ENCODE assay signal across 25 mouse cellular contexts in the genomic region with DNA sequence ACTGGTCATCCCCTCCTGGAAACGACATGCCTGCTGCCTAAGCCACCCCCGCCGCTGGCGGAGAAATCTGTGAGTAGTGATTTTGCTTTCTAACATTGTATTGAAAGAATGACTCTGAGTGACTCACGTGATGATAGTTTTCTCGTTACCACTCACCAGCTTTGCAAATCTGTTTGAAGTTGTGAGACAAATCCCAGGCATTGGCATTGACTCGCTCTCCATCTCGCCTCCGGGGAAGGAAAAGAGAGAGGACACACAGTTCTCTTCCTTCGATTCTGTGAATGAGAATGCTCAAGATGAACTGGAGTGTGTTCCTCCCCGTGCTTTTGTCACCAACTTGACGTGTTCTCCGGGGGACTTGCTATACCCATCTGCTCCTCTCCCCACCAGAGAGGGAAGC. TPM values are rescaled to one million over a fixed set of nuclear protein-coding genes. Genes with fewer than 3 reads are reported as not detected.
DNase-seq lines count a peak whose midpoint lies in the region; ATAC-seq lines count a peak whose summit lies in the region.
"Had no signal": no experiment of that assay in that cellular context is flagged by ENCODE, and none has a peak within 500 bp of the region (broad histone marks: within the 10 kb centered on the region; RNA-seq: fewer than 3 reads in every experiment).

No protein-coding gene starts in this region.

- no peaks in the 10 kb centered on the region for H3K36me3 ChIP-seq in heart, embryonic 12.5 days
- no peaks in the 10 kb centered on the region for H3K36me3 ChIP-seq in limb, embryonic 13.5 days
- no peaks in the 10 kb centered on the region for H3K36me3 ChIP-seq in limb, embryonic 10.5 days
- H3K36me3 ChIP-seq: embryonic facial prominence, embryonic 15.5 days; hindbrain, embryonic 10.5 days; midbrain, embryonic 15.5 days; neural tube, embryonic 13.5 days; stomach, embryonic 15.5 days had no signal

- no peak overlapping the region for H3K27ac ChIP-seq in heart, embryonic 12.5 days (ENCODE audit: poor library complexity, severe bottlenecking)
- H3K27ac ChIP-seq in limb, embryonic 13.5 days: no peak overlapping the region
- no peak overlapping the region for H3K27ac ChIP-seq in limb, embryonic 10.5 days
- H3K27ac ChIP-seq: embryonic facial prominence, embryonic 15.5 days; hindbrain, embryonic 10.5 days; hindbrain, postnatal 0 days; midbrain, embryonic 15.5 days; neural tube, embryonic 13.5 days; stomach, embryonic 15.5 days had no signal

- peak overlapping the region; percentile 15; the same call in 1 of the 2 replicates for H3K4me3 ChIP-seq in heart, embryonic 12.5 days
- no peak overlapping the region for H3K4me3 ChIP-seq in limb, embryonic 13.5 days
- no peak overlapping the region for H3K4me3 ChIP-seq in limb, embryonic 10.5 days
- H3K4me3 ChIP-seq: embryonic facial prominence, embryonic 15.5 days; hindbrain, embryonic 10.5 days; midbrain, embryonic 15.5 days; myocyte; neural tube, embryonic 13.5 days; stomach, embryonic 15.5 days had no signal

- H3K9me3 ChIP-seq in heart, embryonic 12.5 days (replicated peaks): no peaks in the 10 kb centered on the region
- H3K9me3 ChIP-seq in limb, embryonic 13.5 days: no peaks in the 10 kb centered on the region
- no peaks in the 10 kb centered on the region for H3K9me3 ChIP-seq in limb, embryonic 10.5 days (replicated peaks)
- H3K9me3 ChIP-seq: embryonic facial prominence, embryonic 15.5 days; hindbrain, embryonic 10.5 days; midbrain, embryonic 15.5 days; neural tube, embryonic 13.5 days; stomach, embryonic 15.5 days had no signal

- H3K27me3 ChIP-seq in heart, embryonic 12.5 days (replicated peaks): no peaks in the 10 kb centered on the region; the same call in 1 of the 2 replicates
- no peaks in the 10 kb centered on the region for H3K27me3 ChIP-seq in limb, embryonic 13.5 days
- no peaks in the 10 kb centered on the region for H3K27me3 ChIP-seq in limb, embryonic 10.5 days (ENCODE audit: low read depth, poor library complexity, severe bottlenecking)
- H3K27me3 ChIP-seq: embryonic facial prominence, embryonic 15.5 days; midbrain, embryonic 15.5 days; neural tube, embryonic 13.5 days; stomach, embryonic 15.5 days had no signal

- peaks cover 21% of the 10 kb centered on the region for H3K4me1 ChIP-seq in heart, embryonic 12.5 days (replicated peaks)
- H3K4me1 ChIP-seq in limb, embryonic 13.5 days: peaks cover 3% of the 10 kb centered on the region; the same call in 1 of the 2 replicates
- peaks cover 19% of the 10 kb centered on the region for H3K4me1 ChIP-seq in limb, embryonic 10.5 days
- H3K4me1 ChIP-seq: embryonic facial prominence, embryonic 15.5 days; midbrain, embryonic 15.5 days had no signal

- WGBS in heart, embryonic 12.5 days: 30% methylated on average over 13 of the region's 13 CpGs
- 64% methylated on average over 13 of the region's 13 CpGs for WGBS in limb, embryonic 13.5 days
- 64% methylated on average over 13 of the region's 13 CpGs for WGBS in limb, embryonic 10.5 days

- peak overlapping the region; percentile 31; the same call in 1 of the 2 replicates for H3K9ac ChIP-seq in heart, embryonic 12.5 days
- no peak overlapping the region for H3K9ac ChIP-seq in limb, embryonic 13.5 days
- H3K9ac ChIP-seq: embryonic facial prominence, embryonic 15.5 days; midbrain, embryonic 15.5 days; neural tube, embryonic 13.5 days; stomach, embryonic 15.5 days had no signal

- no peak for ATAC-seq in heart, embryonic 12.5 days (ENCODE audit: insufficient number of reproducible peaks, low FRiP score)
- ATAC-seq in limb, embryonic 13.5 days (ENCODE audit: low FRiP score, low read depth): no peak
- ATAC-seq: forebrain, embryonic 14.5 days; hindbrain, postnatal 0 days; intestine, embryonic 16.5 days; midbrain, embryonic 15.5 days had no signal

- H3K4me2 ChIP-seq in heart, embryonic 12.5 days: peak overlapping the region; percentile 57
- H3K4me2 ChIP-seq in limb, embryonic 13.5 days (replicated peaks): 0 out of 2 replicates have a peak overlapping the region, but pooled peaks have one; percentile 0
- H3K4me2 ChIP-seq: embryonic facial prominence, embryonic 15.5 days; midbrain, embryonic 15.5 days; neural tube, embryonic 13.5 days; stomach, embryonic 15.5 days had no signal

- peak; percentile 2 for DNase-seq in adrenal gland, postnatal 25 days
- no peak for DNase-seq in adrenal gland, postnatal 10 days
- no peak for DNase-seq in heart, adult 8-10 months (ENCODE audit: low spot score)
- peak; percentile 10 for DNase-seq in layer of hippocampus, adult 11-12 months (ENCODE audit: low spot score)
- no peak for DNase-seq in layer of hippocampus, adult 9-10 months (ENCODE audit: low spot score)
- DNase-seq in limb, embryonic 10.5 days (ENCODE audit: low spot score): no peak
- DNase-seq: adrenal gland, postnatal 14 days; cerebellum, adult 11 months; cerebellum, adult 9-11 months; kidney, adult 9 months; kidney, postnatal 14 days; left cerebral cortex, postnatal 4 days; thymus, adult 18-20 months; thymus, postnatal 36 days had no signal

RNA-seq across cellular contexts. Expression of a gene that starts 11.0 kb away (rescaled TPM):
- total RNA-seq in adrenal gland, postnatal 25 days (2021): 4.1 and 8.5 TPM in 2 replicates
- total RNA-seq in adrenal gland, postnatal 10 days (2021): 100 to 1,000 TPM in 1 of 2 experiments, 10 to 100 TPM in 1; 56.2 to 237 TPM
- 2.0 and 2.6 TPM in 2 replicates for polyA plus RNA-seq in heart, embryonic 12.5 days (2016; fragmentation: Nextera tagmentation; extraction: Ambion mirVana)
- total RNA-seq in heart, adult 8-10 months (2022): 10 to 100 TPM in 1 of 4 experiments, 1 to 10 TPM in 3; 8.2 to 15.0 (median 9.2) TPM
- 101 and 102 TPM in 2 replicates for polyA plus RNA-seq in limb, embryonic 13.5 days (2015; fragmentation: Nextera tagmentation; extraction: Ambion mirVana)
- 0.49 and 1.8 TPM in 2 replicates for polyA plus RNA-seq in limb, embryonic 10.5 days (2016; fragmentation: Nextera tagmentation; extraction: Ambion mirVana)

RNA-seq across cellular contexts. Expression of a gene that starts 57.5 kb away (rescaled TPM):
- total RNA-seq in adrenal gland, postnatal 25 days (2021): 51.8 and 52.7 TPM in 2 replicates
- 10 to 100 TPM; 44.6 to 46.8 TPM for total RNA-seq in adrenal gland, postnatal 10 days (2021)
- polyA plus RNA-seq in heart, embryonic 12.5 days (2016; fragmentation: Nextera tagmentation; extraction: Ambion mirVana): 86.4 and 90.9 TPM in 2 replicates
- total RNA-seq in heart, adult 8-10 months (2022): 10 to 100 TPM; 33.6 to 40.2 (median 35.9) TPM
- polyA plus RNA-seq in limb, embryonic 13.5 days (2015; fragmentation: Nextera tagmentation; extraction: Ambion mirVana): 43.8 and 49.0 TPM in 2 replicates
- polyA plus RNA-seq in limb, embryonic 10.5 days (2016; fragmentation: Nextera tagmentation; extraction: Ambion mirVana): 48.4 and 60.2 TPM in 2 replicates

Comparison
In these comparisons a context has a peak if more than half of its experiments do, and no peak if none do; other contexts are left out.
1. DNase-seq: peak in adrenal gland, postnatal 25 days (single experiment) and layer of hippocampus, adult 11-12 months (single experiment); none in adrenal gland, postnatal 10 days (single experiment), heart, adult 8-10 months (single experiment), layer of hippocampus, adult 9-10 months (single experiment) and limb, embryonic 10.5 days (single experiment).